Mouse (Mus musculus): Measurements from ENCODE around the gene Dtnbp1.
A peak's percentile ranks its signal among the peaks of the same experiment; 100 is the strongest.

Dtnbp1 gene

DNA sequence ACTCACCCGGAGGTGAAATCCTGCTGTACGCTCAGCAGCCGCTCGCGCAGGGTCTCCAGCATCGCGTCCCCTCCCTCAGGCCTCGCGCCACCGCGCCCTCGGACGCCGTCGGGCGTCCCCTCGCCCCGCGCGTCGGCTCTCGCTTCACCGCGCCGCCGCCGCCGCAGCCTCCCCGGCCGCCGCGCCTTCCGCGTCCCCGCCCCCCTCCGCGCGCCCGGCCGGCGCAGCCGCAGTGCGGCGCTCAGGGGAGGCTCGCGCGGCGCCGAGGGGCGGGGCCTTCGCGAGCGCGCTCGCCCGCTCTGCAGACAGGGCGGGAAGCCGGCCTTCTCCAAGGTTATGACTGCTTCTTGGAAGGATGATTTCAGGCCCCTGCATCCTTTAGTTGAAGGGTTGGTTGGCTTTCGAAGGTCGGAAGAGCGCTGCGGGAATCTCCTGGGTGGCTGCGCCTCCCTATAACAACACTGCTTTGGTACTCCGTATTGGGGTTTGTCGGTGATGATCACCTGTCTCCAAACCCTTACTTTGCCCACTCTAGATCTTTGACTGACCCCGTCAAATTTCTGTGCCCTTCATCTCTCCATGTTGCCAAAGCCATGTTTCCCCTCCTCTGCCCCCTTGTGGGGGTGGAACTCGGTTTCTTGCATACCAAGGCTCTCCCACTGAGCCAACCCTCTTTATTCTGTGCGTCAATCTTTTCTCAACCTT lies at the start of gene Dtnbp1:
Gene Dtnbp1, minus strand, starts transcription at position 237 of the 705 bp plus-strand sequence.
- peak; percentile 36 to 74 for DNase-seq (ENCODE audit: low spot score in 2 of 2)

DNA sequence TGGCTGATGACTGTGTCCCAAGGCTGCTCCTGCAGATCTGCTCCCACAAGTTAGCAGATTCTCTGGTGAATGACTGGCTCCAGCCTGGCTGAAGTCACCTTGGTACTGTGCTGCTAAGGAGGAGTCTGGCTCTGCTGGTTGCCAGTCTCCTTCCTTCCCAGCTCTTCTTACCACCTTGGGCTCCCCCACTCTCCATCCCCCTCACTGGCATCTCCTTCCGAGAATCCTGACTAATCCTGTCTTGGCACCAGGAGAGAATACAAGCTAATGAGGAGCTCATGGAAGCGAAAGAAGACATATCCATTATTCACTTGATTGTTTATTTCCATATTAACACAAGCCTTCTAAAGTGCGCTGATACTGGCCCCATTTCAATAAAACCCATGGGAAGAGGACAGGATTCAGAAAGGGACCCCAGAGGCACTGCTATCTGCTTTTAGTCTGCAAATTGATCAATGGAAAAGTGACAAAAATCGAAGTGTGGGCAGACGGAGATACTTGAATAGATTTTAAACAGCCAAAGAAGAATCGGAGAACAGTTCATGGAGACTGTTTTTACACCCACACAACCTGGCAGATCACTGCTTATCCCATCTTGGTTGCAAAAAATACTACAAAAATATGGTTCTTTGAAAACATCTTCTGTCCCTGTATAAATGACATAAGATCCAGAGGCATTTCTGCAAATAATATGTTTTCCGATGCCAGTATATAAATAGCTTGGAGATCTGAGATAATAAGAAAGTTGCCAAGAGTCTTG lies 47.5 kb upstream of the Dtnbp1 start:
- DNase-seq (ENCODE audit: low spot score in 2 of 2), result no peak

DNA sequence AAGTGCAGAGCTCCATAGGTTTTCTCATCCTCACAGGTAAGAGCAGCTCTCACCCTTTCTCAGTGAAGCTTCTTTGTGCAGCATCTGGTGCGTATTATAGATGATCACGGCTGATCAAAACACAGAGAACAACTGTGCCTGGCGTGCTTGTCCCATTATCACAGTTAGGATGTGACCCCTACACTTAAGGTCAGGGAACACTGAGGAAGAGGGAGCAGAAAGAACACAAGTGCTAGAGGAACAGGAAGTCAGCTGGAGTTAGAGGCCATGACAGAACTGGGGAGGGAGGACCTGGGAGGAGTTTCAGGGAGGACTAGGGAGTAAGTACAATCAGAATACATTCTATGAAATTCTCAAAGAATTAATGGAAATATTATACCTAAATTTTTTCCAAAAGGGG lies 41.5 kb upstream of the Dtnbp1 start:
- no peak for DNase-seq (ENCODE audit: low spot score in 2 of 2)

DNA sequence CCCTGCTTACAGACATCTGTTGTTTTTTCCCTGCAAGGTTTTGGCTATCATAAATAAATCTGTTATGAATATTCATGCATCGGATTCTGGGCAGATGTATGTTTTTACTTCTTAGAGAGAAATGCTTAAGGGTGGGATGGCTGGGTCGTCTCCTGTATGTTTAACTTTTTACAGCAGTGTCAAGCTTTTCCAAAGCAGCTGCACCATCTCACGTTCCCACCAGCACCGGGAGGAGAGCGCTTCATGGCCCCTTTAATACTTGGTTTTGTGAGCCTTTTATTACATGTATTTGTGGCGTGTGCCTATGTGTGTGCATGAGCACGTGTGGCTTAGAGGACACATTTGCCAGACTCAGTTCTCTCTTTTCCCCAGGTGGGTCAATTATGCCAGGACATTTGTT lies 38.8 kb upstream of the Dtnbp1 start:
- DNase-seq (ENCODE audit: low spot score in 2 of 2), result no peak

DNA sequence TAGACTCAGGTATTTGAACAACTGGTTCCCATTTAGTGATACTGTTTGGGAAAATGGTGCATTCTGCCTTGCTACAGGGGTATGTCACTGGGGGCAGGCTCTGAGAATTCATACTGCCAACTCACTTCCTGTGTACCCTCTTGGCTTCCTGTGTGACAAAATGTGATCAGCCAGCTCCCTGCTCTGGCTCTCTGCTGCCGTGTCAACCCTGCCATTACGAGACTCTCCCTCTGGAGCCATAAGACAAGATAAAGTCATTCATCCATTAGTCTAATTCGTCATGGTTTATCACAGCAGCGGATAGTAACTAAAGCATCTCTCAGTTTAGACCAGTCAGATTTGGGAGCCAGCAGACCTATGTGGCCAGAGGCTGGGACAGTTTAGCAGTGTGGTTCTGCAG lies 38.2 kb upstream of the Dtnbp1 start:
- DNase-seq (ENCODE audit: low spot score in 2 of 2), result no peak

DNA sequence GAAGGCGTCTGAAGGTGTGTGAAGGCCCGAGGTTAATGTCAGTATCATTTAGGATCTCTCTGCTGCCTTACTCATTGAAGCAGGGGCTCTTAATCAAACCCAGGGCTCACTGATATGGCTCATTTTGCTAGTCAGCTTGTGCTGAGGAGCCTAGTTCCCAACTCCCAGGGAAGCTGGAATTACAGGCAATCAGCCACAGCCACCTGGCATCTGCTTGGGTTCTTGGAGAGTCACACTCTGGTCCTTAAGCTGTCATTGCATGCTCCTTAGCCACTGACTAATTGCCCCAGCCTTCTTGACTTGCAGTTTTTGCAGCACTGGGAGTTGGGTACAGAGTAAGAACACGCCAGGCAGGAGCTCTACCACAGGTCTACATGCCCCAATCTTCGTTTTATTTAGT lies 34.5 kb upstream of the Dtnbp1 start:
- no peak for DNase-seq (ENCODE audit: low spot score in 2 of 2)

DNA sequence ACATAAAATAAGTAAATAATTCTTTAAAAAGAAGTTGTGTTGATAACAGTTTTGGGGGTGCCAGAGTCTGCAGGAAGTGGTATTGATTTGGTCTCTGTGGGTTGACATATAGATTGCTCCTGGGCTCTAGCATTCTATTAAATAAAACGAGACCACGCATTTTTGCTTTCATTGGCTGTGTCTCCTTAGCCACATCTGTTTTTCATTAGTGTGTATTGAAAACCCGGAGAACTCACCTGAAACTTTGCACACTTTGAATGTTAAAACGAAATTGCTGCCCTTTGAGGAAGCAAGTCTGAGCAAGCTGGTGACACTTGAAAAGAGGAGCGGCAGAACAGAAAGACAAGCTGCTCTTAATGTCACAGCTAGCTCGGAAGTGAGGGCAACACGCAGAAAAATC lies 32.8 kb upstream of the Dtnbp1 start:
- DNase-seq (ENCODE audit: low spot score in 2 of 2), result no peak

DNA sequence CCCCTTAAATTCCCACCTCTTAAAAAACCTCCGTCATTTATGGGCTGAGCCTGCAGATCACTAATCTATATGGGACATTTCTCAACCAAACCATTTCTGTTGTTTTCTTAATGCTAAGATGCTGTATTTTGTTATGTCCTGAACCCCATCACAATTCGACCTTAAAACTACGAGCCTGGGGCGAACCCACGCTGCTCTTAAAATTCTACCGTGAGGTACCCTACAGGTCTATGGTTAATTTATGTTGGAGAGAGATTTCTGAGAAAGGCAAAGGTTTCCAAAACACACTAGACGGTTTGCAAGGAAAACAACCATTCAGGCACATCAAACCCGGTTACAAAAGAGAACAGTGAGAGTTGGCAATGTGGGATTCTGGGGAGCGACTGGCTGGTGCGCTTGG lies 31.4 kb upstream of the Dtnbp1 start:
- no peak for DNase-seq (ENCODE audit: low spot score in 2 of 2)

DNA sequence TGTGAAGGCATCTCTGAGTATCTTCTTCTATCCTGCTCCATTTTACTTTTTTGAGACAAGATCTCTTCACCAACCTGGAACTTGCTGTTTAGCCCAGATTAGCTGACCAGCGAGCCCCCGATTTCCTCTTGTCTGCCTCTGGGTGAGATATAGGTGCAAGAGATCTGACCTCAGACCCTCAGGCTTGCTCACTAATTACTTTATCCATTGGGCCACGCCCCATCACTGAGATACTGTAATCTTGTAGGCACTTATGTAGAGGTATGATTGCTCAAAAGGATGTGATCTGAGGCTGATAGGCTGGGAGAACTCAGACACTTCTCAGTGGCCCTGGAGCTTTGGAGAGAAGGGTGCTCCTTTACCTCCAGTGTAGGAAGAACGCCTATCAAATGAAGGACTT lies 30.5 kb upstream of the Dtnbp1 start:
- no peak for DNase-seq (ENCODE audit: low spot score in 2 of 2)

DNA sequence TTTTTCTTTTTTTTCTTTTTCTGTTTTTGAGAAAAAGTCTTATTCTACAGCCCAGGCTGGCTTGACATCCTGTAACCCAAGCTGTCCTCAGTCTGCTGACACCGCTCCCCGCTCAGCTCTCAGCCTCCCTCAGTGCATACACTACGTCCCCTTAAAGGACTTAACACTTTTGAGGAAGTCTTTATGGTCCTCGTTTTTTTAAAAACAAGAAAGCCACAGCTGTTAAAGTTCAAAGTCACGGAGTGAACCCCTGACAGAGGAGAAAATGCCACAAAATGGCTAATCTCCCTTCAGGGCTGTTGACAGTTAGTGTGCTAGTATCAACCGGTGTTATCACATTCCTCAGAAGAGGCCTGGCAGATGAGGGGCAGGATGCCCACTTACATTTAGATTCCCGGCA lies 29.8 kb upstream of the Dtnbp1 start:
- no peak for DNase-seq (ENCODE audit: low spot score in 2 of 2)

DNA sequence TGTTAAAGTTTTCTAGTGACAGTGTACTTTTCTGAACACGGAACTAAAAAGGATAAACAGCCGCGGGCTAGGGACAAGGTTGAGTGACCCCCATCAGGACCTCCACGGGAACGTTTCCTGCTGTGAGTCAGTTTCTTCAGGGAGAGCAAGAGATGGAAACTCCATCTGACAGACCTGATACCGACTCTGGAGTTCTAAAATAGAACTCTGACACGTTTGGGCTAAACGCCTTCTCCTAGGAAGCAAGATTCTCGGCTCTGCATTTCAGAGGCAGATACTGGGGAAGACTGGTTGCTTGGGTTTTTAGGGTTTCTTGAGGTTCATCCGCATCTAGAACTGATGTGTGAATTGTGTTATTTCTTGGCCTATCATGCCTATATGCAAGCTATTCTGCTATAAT lies 29.4 kb upstream of the Dtnbp1 start:
- no peak for DNase-seq (ENCODE audit: low spot score in 2 of 2)

DNA sequence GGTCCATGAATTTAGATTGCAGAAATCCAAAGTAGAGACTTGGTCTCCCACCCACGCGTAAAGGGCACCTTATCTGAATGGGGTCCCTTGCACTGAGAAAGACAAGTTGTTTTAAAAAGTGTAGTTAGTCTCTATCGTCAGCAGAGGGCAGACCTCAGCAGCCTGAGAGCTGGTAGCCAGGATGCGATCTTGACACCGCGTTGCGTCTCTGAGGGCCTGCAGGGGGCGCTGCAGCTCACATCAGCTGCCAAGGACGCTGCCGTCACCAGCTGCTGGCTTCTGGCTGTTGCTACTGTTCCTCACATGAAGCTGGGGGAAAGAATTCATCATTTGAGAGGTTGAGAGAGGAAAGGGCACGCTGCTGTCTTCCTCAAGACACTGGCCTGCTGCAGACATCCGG lies 28.9 kb upstream of the Dtnbp1 start:
- DNase-seq (ENCODE audit: low spot score in 2 of 2), result peak; percentile 85 to 93

DNA sequence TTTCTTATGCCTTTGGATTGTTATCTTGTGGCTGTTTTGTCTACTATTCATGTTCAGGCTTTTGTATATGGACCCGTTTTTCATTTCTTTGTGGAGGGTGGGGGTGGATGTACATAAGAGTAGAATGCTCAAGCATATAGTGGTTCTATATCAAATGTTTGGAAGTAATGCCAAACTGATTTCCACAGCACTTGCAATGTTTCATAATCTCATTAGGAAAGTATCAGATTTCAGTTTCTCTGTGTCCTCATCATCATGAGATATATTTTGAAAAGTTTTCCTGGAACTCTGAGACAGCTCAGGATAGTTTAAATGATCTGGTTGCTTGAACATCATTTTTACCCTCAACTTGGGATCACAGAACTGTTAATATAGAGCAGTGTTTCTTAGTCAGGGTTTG lies 27.8 kb upstream of the Dtnbp1 start:
- DNase-seq (ENCODE audit: low spot score in 2 of 2), result no peak

DNA sequence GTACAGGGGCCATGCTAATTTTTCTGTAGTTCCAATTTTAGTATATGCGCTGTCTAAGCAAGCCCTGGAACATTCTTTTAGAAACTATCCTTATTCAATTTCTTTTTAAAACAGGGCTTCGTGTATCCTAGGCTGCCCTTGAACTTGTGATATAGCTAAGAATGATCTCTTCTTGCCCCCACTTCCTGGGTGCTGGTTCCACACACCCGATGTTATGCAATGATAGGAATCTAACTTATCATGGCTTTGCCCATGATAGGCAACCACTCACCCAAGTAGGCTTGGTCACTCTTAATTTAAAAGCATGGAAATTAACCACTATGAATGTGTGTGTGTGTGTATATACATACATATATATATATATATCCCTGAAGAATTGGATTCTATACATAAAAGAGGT lies 24.3 kb upstream of the Dtnbp1 start:
- no peak for DNase-seq (ENCODE audit: low spot score in 2 of 2)

DNA sequence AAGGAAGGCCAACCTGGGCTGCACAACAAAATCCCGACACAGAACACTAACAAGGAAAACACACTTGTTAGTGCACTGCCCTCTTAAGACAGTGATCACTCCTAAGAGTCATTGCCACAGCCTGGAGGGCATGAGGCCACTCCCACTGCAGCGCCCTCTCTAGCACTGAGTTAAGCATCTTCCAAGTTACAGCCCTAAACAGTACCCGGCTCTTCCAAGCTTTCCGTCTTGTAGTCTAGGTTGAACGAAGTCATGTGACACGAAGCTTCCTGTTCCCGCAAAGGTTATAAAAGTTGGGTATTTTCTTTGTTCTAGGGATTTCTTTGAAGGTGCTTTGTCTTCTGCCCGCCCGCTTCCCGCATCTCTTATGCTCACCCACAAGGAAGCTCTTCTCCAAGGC lies 22.9 kb upstream of the Dtnbp1 start:
- DNase-seq (ENCODE audit: low spot score in 2 of 2), result no peak

DNA sequence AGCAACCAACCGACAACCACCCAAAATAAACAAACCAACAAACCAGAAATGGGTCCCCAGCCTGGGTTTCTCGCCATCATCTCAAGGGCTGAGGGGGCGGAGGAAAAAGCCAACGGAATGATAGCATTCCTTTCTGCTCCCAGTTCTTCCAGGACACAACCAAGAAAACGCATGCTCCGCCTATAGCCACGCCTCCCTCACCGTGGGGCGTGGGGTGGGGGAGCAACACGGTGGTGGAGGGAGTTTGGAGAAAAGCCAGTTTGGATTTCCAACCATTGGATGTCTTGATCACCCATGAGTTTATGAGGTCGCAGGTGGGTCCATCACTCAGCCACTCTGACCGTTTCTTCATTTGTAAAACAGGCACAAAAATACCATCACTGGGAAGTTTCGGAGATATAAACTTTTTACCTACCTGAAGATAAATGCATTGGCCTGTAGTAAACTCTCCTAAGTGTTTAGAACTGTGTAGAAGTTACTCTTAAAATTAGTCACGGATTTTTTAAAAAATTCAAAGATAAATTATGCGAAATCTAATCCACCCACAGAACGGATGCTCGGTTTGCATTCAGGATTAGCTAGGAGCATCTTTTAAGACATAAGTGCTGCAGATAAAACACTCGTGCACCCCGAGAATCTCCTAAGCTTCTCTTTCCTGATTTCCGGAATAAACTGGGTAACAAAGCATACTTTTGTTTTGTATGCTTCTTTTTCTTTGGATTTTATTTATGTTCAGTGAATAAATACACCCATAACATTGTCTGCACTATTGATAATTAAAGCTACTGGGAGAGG lies 21.6 kb upstream of the Dtnbp1 start:
- no peak for DNase-seq (ENCODE audit: low spot score in 2 of 2)

DNA sequence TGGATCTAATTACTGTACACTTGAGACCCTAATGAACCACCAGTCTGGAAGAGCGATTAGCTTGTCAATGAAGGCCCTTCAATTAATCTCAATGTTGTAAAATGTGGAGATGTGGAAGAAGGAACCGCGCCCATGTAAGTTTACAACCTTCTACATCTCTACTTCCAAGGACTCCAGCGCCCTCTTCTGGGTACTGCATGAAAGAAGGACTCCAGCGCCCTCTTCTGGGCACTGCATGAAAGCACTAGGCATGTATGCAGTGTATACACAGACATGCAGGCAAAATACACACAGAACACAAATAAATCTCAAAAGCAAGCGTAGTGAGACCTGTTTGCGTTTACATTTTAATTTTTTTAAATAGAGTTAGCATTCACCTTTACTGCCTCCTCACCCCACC lies 6.2 kb upstream of the Dtnbp1 start:
- DNase-seq (ENCODE audit: low spot score in 2 of 2), result peak in 1 of 2 experiments; percentile 39

DNA sequence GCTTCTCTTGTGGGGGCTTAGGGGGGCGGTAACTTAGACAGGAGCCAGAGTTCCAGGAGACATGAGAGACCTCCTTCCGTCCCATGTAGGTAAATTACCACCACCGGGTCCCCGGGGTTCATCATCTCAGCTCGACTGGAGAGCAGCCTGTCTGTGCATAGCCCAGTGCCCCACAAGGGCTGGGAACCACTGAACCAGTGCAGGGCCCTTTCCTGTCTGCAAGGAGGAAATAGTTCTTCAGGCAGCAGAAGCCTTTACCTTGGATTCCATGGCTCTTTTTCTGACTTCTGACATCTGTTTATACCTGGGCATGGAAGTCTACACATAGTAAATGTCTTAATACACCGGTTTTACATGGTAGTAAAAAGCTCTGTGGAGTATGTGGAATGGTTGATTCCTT lies 5.8 kb upstream of the Dtnbp1 start:
- DNase-seq (ENCODE audit: low spot score in 2 of 2), result no peak

DNA sequence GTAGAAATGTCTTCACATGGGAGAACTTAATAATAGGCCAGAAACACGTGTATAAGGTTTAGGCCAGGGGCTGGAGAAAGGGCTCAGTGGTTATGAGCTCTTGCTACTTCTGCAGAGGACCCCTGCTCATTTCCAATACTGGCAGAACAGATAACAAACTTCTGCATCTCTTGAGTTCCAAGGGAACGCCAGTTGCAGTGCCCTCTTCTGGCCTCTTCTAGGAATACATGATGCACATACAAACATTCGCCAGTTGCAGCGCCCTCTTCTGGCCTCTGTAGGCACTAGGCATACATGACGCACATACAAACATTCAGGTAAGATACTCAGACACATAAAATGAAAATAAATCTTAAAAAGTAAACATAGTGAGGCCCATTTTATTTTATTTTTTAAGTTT lies 4.5 kb upstream of the Dtnbp1 start:
- DNase-seq (ENCODE audit: low spot score in 2 of 2), result no peak

DNA sequence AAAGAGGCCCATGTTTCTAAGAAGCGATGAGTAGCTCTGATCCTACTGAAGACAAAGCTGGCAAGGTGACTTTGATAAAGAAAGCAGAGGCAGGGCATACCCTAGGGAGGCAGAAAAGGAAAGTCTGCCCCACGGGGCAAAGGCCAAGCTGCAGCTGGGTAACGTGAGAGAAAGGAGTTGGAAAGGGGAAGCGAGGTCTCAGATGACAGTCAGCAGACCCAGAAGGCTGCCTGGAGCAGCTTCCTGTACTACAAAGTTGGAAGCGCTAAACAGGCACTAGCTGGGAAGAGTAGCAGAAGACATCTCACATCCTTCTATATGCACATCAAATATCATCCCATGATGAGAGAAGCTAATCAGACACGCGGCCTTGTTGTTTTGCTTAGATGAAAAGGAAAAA lies 3.9 kb upstream of the Dtnbp1 start:
- no peak for DNase-seq (ENCODE audit: low spot score in 2 of 2)

DNA sequence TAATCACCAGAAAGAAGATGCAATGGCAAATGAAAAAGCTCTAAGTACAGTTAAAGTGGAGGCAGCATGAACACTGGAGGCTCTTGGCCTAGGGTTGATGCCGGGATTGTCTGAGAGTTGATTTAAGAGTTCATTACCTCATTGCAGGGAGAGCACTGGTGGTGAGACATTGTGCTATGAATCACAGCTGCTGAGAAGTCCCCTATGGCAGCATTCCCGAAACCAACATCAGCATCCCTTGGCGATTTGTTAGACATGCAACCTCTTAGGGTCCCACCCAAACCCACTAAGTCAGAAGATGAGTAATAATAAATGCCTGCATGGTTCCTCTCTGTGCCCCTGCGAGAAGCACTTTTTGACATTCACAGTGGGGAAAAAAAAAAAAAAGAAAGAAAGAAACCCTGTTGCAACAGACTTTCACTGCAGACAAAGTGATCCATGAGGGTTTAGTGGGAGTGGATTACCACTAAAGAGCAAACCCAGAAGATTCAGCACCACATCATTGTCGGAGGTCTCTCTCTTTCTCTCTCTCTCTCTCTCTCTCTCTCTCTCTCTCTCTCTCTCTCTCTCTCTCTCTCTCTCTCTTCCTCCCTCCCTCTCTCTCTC lies 3.1 kb upstream of the Dtnbp1 start:
- no peak for DNase-seq (ENCODE audit: low spot score in 2 of 2)

DNA sequence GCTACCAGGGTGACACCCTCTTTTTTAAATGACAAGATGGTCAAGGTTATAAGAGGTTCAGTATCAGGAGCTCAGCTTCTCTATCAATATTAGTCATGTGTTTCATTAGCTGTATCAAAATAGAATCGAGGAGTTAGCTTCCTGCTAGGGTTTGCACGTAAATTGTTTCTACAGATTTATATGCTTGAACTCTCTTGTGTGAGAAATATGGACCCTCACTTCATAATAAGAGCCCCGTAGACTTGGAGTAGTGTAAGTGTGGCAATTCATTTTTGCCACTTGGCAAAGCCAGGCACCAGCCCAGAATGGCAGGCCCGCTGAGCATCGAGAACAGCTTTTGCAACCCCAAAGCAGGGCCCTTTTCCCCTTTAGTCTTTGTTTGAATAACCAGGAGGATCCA lies 1.1 kb upstream of the Dtnbp1 start:
- no peak for DNase-seq (ENCODE audit: low spot score in 2 of 2)
